Mouse (Mus musculus) liver, postnatal 0 days (tissue): Measurements from ENCODE around the gene Mavs.

Experiments used
- CTCF ChIP-seq: sonication (generic); IDR thresholded peaks from 2 replicates; pipeline ENCODE4 v1.5.1; 2016; ENCODE audit warnings: antibody characterized with exemption, low read depth
- EP300 ChIP-seq: IDR thresholded peaks from 2 replicates; pipeline ENCODE4 v1.6.1; 2016; ENCODE audit warnings: antibody characterized with exemption, low read depth, mild to moderate bottlenecking

DNA sequence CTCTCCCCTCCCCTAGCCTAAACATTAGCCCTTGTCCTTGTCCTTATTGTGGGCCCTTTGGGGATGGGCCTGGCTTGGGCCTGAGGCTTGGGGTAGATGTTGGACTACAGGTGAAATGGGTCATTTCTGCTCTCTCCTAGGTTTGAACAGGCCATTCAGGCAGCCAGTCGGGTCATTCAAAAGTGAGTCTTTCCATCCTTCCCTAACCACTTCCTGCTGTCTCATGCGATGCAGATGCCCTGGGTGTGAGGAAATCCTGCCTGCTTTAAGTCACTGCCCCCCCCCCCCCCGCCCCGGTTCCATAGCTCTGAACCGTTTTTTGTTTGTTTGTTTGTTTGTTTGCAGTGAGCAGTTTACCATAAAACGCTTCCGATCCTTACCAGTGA, 42.9 kb upstream of the Mavs start:
- TF ChIP-seq CTCF (no peak), EP300 (no peak)
